18 mouse cellular contexts compared by ENCODE assay signal in genomic region chr1:22315537-22315936, GRCm38 (mm10).
DNase-seq lines count a peak whose midpoint lies in the region; TF ChIP-seq lines count a peak whose summit lies in the region.
"Had no signal": no experiment of that assay in that cellular context is flagged by ENCODE, and none has a peak within 500 bp of the region (broad histone marks: within the 10 kb centered on the region; RNA-seq: fewer than 3 reads in every experiment).

No protein-coding gene starts in this region.

- TF ChIP-seq CTCF in kidney, adult 2 months (conservative IDR thresholded peaks at IDR 0.05; ENCODE audit: insufficient read depth, insufficient read length, low read depth, low read length) = no peak

- peak; percentile 64 for DNase-seq in kidney, adult 2 months
- no peak for DNase-seq in kidney, postnatal 10 days
- DNase-seq in ES-CJ7 (ENCODE audit: low read depth, low spot score) = peak; percentile 9
- DNase-seq in R1 (ENCODE audit: low read depth, low spot score) = peak; percentile 28
- peak; percentile 1 for DNase-seq in kidney, postnatal 14 days
- DNase-seq in left cerebral cortex, adult 11 months (ENCODE audit: low spot score) = no peak
- no peak for DNase-seq in heart, adult 8-10 months (ENCODE audit: low spot score)
- no peak for DNase-seq in urinary bladder, postnatal 10 days (ENCODE audit: low spot score)
- DNase-seq: cerebellum, postnatal 14 days; embryo, embryonic 11 days; heart, postnatal 14 days; right cerebral cortex, postnatal 25 days; thymus, postnatal 36 days had no signal

- no peaks in the 10 kb centered on the region for H3K27me3 ChIP-seq in kidney, adult 2 months (replicated peaks; ENCODE audit: control insufficient read depth, insufficient read depth, low read length)
- H3K27me3 ChIP-seq: forebrain, embryonic 12.5 days; lung, embryonic 15.5 days had no signal

- H3K4me1 ChIP-seq in kidney, adult 2 months (ENCODE audit: control insufficient read depth, insufficient read depth, low read length) = no peaks in the 10 kb centered on the region
- H3K4me1 ChIP-seq: lung, embryonic 15.5 days had no signal

- no peak overlapping the region for H3K4me3 ChIP-seq in kidney, adult 2 months (ENCODE audit: insufficient read depth, low read depth, low read length)
- H3K4me3 ChIP-seq: forebrain, embryonic 12.5 days; layer of hippocampus, adult 2 months; lung, embryonic 15.5 days had no signal

- no peak overlapping the region for H3K27ac ChIP-seq in kidney, adult 2 months (ENCODE audit: insufficient read depth, low read depth, low read length)
- H3K27ac ChIP-seq: forebrain, embryonic 12.5 days; hindbrain, embryonic 14.5 days; layer of hippocampus, adult 2 months; lung, embryonic 15.5 days had no signal

- no peaks in the 10 kb centered on the region for H3K36me3 ChIP-seq in kidney, adult 2 months (ENCODE audit: control insufficient read depth, insufficient read depth, low read length)
- H3K36me3 ChIP-seq: forebrain, embryonic 12.5 days; G1E; lung, embryonic 15.5 days had no signal

- TF ChIP-seq POLR2A in kidney, adult 2 months (IDR thresholded peaks at IDR 0.05; ENCODE audit: low read depth, low read length) = no peak

- WGBS in kidney, adult 2 months = 8% methylated on average over 2 of the region's 2 CpGs

Comparison
In these comparisons a context has a peak if more than half of its experiments do, and no peak if none do; other contexts are left out.
1. DNase-seq: peak in kidney, adult 2 months (single experiment), ES-CJ7 (single experiment), R1 (single experiment) and kidney, postnatal 14 days (single experiment); none in kidney, postnatal 10 days (single experiment), left cerebral cortex, adult 11 months (single experiment), heart, adult 8-10 months (single experiment) and urinary bladder, postnatal 10 days (single experiment).